Mouse (Mus musculus) WW6 (cell line): ENCODE data around the gene Cfap299.
"Not testable (repeated sequence)": the region's sequence is repeated elsewhere in the genome, so short reads cannot be mapped to it uniquely, and the experiment has no call there.

ENCODE experiments used
- DNase-seq: peaks from one replicate; pipeline ENCODE4 v3.0.0-alpha.2; 2013; ENCODE audit warnings: low read depth, low spot score

The Cfap299 gene

DNA sequence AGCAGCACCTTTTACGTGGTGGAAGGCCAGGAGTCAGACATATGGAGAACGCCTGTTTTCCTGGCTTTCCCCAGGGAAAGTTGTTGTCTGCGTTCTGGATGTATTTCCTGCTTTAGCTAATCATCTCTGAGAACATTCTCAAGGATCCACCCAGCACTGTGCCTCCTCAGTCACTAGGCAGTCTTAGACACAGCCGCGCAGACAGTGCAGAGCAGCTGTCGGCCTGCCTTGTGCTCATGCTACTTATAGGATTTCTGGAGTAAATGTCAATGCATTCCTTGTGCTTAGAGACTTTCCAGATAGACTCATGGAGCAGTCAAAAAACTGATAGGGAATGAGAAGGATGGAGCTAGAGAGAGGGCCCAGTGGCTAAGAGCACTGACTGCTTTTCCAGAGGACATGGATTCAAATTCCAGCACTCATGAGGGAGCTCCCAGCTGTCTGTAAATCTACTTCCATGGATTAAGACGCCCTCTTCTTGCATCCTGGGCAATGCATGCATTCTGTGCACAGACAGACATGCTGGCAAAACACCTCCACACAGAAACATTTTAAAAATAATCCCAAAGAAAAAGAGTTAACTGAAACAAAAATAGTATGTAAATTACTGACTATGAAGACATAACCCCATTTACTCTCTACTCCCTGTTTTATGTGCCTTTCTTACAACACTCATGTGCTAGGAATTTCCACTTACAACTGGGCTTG is 193.3 kb downstream of the Cfap299 start:
- DNase-seq, result no peak

DNA sequence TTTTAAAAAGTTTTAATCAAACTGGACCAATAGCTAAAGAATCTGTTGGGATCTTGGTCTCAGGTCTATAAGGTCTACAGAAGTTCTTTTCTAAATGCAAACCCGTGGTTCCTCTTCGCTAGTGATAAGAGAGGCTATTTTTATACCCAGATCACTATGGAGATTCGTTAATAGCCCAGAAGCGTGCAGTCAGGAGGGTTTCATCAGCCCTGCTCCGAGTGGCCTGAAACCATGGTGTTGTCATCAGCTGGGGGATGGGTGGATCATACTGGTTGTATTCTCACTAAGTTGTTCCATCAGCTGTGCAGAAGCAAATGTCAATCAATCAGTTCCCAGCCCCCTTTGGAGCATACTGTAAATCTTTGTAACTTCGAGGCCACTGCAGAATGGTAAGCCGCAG is 193.9 kb downstream of the Cfap299 start:
- no peak for DNase-seq

DNA sequence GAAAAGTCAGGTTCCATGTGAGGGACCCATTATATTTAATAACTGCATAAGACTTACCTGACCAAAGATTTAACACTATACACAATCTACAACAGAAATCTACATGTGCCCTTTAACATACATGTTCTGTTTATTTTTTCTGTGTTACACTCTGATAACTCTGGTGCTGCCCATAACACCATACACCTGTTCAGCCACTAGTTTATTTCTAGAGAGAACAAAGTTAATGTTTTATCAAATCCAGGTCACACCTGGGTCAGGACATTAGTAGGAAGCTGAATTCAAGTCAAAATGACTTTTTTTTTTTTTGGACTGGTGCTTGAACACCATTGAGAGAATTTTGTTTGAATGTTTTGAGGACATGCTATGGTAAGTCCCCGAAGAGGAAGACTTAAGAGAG is 194.7 kb downstream of the Cfap299 start:
- no peak for DNase-seq

DNA sequence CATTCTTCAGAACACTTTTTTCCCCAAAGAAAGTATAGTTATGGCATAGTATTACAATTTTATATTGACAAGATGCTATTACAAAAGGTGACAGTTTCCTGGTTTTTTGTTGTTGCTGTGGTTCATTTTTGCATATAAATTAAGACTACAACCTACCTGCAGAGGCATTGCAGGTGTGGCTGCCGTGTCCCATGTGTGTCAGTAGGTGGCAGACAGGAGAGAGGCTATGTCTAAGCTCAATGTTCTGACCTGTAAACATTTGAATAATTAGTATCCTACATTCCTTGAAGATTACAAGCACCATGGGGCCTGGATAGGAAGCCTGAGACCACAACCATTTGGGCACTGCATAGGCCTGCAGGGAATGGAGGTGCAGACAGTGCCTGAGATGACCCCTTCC is 212.2 kb downstream of the Cfap299 start:
- no peak for DNase-seq

DNA sequence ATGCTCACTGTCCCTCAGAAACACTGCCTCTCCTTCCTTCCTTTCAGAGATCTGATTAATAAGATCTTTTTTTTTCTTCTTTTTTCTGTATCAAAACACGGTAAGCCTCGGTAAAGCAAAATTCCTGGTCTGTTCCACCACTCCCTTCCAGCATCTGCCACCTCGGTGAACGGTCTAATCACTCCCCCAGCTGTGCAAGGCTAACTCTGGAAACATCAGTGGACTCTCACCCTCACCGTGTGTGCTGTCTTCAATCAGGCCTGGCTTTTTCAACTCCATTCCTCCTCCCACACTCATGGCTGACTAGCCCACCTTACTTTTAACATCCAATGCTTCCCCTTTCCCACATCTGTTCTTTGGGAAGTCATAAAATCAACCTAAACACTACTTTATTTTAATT is 221.2 kb downstream of the Cfap299 start:
- no peak for DNase-seq

DNA sequence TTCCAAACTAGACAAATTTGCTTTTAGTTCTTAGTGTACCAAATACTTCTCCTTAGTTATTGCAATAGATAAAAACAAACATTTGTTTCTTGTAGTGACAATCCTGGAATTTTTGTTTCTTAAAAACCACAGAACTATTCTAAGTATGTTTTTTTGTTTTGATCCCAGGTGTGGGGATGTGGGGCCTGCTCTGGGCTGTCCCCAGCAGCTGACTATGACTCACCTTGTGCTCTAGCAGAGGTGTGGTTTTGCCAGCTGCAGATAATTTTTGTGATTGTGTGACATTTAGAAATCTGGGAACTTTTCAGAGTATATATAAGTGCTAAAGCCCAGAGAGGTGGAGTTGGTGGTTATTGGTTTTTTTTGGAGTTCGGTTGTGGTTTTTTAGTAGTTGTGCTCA is 221.8 kb downstream of the Cfap299 start:
- DNase-seq, result no peak

DNA sequence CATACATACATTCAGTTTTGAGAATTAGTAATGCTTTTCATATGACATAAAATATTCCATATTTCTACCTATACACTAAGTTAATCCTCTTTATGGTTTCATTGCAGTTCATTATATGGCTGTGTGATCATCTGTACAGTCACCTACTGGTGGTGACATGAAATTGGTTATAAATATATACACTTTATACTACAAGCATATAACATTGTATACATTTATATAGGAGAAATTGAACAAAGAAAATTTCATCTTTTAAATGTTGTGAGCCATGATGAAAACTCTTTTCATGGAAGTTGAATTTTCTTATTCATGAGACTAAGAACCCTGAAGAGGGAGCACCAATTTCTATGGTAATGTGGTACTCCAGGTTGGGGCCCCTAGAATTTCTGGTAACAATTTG is 223.3 kb downstream of the Cfap299 start, which contains the start of gene Gm11111:
Gene Gm11111, plus strand, starts transcription at position 301 of the 400 bp plus-strand sequence.
- no peak for DNase-seq

DNA sequence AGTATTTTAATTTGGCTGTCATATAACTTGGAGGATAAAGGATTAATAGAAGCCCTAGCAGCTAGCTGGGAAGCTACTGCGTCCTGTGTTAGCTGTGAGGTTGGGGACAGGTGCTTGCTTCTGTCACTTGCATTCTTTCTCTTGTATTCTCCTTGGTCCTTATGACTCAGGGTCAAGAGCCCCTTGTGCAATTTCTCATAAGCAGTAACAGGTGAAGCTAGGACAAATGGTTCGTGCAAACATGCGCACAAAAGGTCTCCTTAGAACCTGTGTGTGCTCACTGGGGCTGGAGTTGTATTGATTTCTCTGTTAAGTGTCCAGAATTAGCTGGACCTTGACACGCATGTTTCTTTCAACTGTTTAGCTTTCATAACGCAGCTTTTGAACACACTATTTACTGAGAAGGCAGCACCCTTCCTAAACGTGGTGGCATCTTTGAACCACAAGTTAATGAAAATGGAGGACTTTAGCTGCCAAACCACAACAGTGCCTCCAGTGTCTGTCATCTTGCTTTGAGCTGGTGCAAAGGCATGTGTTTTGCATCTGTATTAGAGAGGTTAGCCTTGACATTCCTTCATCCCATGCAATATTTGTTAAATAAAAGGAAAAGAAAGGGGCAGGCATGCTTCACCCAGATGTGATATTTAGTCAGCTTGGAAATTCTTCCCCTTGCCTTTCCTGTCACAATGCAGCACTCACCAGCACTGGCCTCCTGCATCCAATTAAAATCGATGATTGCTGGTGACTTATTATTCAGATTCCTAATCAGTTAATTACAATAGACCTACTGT is 223.9 kb downstream of the Cfap299 start:
- no peak for DNase-seq

DNA sequence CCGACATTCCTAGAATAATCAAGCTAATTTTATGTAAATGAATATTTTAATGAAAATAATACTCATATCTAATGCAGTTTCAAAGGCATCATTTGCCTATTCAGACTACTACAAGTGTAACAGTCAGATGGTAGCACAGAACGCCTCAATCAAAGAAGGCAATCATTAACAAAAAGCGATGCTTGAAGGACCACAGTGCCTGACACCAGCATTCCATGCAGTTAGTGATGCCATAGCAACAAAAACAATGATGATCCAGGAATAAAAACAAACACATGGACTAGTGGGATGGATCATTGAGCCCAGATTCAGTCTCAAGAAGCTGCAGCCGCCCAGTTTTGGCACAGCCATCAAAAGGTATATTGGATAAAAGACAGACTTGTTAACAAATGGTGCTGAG is 232.2 kb downstream of the Cfap299 start:
- no peak for DNase-seq

DNA sequence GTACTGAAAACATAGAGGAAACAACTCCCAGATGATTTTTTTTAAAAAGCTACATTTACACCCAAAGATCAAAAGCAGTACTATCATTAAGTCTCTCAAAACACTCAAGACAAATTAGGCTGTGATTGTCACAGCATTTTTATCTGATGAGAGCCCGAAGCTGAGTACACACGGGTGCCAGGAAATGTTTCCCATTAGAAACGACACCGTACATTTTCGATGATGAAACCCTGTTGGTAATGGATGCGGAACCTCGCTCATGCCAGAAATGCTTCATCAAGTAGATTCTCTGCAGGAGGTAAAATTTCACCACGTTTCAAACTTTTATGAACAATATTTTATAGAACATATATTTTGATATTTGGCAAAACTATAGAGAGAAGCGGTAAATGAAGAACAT is 233.7 kb downstream of the Cfap299 start:
- DNase-seq, result no peak

DNA sequence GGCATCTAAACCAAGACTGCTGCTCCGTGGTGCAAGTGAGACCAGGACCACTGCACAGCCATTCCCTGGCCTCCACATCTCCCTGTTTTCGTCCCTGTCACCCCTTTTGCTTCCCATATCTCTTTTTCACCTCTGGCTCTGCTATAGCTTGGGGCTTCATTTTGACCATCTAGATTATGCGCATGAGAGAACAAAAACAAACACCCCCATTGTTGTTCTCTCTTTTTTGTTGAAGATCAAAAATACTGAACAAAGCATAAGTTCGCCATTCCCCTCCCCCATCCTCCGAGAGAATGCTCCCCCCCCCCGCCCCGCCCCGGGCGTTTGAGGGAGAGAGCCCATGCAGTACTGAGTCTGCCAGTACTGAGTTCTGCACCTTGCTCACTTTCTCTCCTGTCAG is 234.7 kb downstream of the Cfap299 start:
- DNase-seq, result no peak

DNA sequence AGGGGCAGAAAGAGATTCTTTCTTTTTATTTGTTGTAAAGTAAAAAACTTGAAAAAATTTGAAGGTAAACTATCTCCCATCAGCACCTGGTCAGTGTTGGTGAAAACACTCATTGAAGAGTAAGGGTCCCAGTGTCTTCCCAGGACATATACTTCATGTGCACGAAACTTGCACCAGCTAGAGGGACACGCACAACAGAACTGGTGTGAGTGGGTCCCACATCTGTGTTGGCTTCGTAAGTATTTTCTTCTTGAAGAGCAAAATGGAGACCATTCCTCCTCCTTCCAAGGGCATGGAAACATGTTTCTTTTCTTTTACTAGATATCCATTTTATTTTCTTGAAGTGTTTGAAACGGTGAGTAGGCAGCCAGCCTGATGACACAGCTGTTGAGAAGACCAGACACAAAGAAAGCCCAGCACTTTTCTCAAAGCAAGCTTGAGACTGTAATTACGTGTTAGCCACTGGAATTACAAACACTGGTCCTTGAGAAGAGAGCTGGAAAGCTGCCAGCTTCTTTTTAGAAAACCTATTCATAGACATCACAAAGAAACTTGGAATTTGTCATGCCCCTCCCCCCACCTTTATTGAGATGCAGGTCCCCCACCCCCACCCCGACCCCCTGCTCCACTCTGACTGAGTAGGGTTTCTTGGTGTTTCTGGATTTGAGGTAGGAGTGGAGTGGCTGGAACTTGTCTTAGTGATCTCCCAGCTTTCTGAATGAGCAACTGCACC is 237.5 kb downstream of the Cfap299 start:
- DNase-seq, result no peak

DNA sequence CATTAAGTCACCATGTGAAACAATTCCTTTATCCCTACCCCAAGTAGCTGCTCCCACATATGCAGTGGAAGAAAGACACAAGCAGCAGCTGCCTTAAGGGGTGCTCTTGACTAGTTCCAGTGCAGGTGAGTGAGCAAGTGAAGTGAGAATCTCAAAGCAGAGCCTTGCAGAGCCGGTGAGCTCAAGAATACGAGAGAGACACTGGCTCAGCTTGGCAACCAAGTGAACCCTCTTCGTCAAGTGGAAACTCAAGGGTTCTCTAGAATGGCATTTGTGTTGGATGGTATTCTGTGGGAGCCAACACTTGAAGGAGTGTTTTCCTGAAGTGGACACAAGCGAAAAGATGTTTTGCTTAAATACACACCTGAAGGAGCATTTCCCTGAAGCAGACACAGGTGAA is 239.4 kb downstream of the Cfap299 start:
- DNase-seq, result no peak

DNA sequence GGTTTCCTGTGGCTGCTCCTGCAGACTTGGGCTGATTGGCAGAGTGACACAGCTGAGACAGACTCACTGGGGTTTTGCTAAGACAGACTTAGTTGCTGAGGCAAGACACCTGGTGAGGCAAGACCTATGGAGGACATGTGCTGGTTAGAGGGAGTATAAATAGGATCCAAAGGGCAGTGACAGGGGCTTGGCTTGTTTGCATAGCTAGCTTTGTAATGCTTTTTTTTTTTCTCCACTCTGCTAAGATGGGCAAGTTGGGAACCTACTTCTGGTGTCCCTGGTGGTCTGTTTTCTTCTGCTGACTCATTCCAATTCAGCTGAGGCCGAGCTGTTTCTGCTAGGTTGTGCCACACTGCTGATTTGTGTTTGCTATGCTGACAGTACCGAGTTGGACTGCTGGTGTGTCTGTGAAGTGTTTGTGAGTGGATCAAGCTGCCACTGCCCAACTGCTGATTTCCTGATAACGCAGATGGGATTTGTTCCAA is 240.0 kb downstream of the Cfap299 start:
- DNase-seq, result no peak

DNA sequence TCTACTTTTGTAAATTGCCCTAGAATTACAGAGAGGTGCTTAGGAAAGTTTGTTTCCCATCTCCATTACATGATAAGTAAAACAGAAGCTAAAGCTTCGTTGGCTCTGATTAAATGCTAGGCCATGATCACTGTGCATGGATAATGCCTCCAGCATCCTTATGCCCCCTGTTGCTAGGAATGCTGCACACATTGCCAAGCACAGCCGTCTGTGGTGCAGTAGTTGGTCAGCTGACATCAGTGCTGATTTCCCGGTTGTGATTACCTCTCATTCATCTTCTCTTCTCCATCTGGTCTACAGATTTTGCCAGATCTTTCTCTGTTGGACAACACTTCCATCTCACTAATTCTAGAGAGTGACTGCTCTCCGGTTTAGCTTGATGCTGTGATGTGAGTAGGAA is 243.3 kb downstream of the Cfap299 start:
- no peak for DNase-seq

DNA sequence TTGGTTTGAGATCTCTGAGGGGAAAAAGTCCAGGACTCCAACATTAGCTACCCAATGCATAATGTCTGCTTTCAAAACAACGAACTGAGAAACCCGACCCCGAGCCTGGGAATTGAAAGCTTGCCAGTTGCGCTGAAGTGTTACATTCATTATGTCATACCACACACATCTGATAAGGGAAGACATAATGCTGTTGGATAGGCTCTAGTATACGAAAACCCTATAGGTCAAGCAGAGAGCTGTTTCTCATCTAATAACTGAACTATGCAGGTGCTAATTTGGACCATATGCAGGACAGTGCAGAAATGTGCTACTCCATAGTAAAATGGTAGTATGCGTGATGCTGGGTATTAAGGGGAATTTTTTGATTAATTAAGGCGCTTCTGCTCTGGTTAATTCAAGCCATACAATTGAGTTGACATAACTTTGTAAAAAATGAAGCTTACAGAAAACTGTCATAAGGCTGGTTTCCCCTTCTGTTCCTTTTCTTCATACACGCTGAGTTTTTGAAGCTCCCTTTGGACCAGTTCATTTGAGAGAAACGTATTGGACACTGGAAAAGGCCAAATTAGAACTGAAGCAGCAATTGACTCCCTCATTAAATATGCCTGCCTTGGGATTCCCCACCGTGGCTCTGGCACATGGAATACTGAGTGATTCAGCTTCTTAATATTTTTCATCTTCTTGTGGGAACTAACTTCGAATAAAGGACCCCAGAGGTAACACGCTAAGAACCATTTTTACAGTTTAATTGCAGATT is 245.8 kb downstream of the Cfap299 start:
- no peak for DNase-seq

DNA sequence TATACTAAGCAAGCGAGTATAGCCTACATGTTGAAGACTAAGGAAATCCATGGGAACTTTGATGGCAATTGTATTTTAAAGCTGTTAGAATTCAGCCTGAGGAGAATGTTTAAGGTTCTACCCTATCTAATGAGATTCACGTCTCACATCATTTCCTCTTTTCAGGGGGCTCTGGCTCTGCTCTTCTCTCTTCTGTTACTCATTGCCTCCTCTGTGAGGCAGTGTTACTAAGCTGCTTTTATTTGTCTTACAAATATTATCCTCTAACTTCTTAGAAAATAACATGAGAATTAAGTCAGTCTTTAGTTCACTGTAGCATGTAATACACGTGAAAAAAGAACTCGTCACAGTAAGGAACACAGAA is 246.3 kb downstream of the Cfap299 start:
- DNase-seq, result no peak

DNA sequence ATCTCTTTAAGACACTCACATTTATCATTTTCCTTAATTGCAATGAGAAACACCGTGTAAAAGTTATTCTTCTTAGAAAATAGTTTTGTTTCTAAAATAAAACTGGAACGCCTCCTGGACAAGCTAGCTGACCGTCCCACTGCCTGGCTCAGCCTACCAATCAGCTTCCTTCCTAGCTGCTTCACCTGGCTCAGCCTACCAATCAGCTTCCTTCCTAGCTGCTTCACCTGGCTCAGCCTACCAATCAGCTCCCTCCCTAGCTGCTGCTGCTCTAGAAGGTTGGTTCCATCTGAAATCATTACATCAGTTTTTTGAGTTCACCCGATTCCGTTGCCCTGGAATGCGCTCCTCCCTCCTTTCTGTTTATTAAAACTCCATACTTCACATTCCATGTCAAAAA is 247.4 kb downstream of the Cfap299 start:
- not testable (repeated sequence) for DNase-seq

DNA sequence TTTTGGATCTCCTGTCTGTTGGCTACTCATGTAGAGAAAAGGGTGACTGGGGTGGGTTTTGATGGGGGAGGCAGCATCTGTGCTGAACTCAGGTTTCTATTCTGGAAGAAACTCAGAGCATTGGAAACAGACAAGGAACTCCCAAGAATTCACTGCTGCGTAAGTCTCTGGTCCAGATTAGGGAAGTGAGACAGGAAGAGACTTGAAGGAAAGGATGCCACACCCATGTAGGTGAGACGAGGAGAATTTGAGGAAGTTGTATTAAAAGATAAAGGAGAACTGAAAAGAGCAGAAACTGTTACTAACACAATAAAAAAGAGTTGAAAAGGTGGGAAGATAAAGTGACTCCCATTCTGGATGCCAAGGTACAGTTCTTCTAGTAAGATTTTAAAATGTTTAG is 249.3 kb downstream of the Cfap299 start:
- no peak for DNase-seq

DNA sequence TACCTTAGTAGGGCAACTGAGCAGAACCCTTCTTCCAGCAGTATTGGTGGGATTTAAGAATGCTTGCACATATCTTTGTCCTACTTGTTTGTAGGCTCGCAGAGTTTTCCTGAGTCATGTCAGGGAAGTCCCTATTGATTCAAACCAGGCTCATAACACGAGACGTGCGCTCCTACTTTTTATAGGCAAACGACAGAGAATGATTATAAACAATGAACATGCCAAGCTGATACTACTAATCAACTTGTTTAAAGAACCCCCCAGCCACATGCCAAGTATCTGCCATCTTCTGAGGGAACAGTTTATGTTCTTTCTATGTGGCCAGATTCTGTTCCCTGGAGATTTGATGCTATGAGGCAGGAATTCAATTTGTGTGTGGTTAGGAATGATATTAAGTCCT is 251.7 kb downstream of the Cfap299 start:
- no peak for DNase-seq

DNA sequence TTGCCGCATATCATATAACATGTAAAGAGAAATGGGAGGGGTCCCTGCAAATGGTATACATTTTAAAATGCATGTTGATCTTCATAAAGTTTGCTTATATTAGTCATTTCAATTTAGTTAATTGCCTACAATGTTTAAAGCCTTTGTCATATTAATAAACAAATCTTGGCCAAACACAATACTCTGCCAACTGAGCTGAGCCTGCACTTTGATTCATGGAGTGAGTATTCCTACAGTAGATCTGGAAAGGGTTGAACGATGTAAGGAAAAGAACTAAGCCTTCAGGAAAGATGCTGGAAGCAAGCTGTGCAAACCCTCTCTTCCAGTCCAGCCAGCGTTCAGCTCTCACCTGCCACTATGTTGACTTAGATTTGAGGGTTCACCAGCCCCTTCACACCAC is 252.9 kb downstream of the Cfap299 start:
- no peak for DNase-seq

DNA sequence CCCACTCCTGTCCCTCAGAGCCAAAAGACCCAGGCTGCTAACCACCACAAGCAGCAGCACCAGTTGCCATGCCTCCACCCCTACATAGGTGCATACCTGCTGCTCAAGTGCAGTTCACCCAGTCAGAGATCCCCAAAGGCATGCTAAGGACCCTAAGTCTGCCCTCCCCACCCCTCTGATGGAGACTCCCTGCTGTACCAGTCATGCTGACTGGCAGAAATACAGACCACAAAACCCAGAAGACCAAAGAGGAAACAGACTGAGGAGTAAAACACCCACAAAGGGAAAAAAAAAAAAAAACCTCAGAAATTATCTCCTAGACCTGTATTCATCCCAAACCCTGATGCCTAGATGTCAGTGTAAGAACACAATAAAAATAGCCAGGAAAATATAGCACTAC is 256.8 kb downstream of the Cfap299 start:
- no peak for DNase-seq
